Mouse (Mus musculus) splenic B cell, adult 2 months (primary cell): ENCODE data around the gene Zcchc8.
"Not testable (repeated sequence)": the region's sequence is repeated elsewhere in the genome, so short reads cannot be mapped to it uniquely, and the experiment has no call there.

Experiments used
- DNase-seq: peaks from one replicate; pipeline ENCODE4 v3.0.0-alpha.2; 2011; ENCODE audit warnings: low read depth, low spot score
- H3K27me3 ChIP-seq: 2 replicates; pipeline ENCODE4 v1.6.1; 2012; ENCODE audit warnings: mild to moderate bottlenecking, low read length, moderate library complexity, mixed read lengths; ENCODE audit not compliant: control insufficient read depth, poor library complexity, insufficient read depth, severe bottlenecking
- H3K36me3 ChIP-seq: 2 replicates; pipeline ENCODE4 v1.6.1; 2012; ENCODE audit warnings: mild to moderate bottlenecking, low read length, moderate library complexity, mixed read lengths; ENCODE audit not compliant: control insufficient read depth, poor library complexity, insufficient read depth, severe bottlenecking

Gene Zcchc8

GRCm38 (mm10) chr5:123720328-123721311 lies at the start of gene Zcchc8:
Gene Zcchc8, minus strand, starts transcription at chr5:123721100.
- Histone ChIP-seq H3K27me3 (no peaks in the 10 kb centered on the region), H3K36me3 (peaks cover 1% of the 10 kb centered on the region; the same call in 1 of the 2 replicates)
- peak; percentile 96 for DNase-seq

- H3K36me3 ChIP-seq, DNase-seq, H3K27me3 ChIP-seq: not testable (repeated sequence)
Observed at GRCm38 (mm10) chr5:123766455-123766854, 45.6 kb upstream of the Zcchc8 start.

GRCm38 (mm10) chr5:123765506-123765905 lies 44.6 kb upstream of the Zcchc8 start:
- no peaks in the 10 kb centered on the region for H3K36me3 ChIP-seq
- H3K27me3 ChIP-seq: no peaks in the 10 kb centered on the region
- no peak for DNase-seq

- DNase-seq: peak; percentile 99
- no peaks in the 10 kb centered on the region for H3K27me3 ChIP-seq
- H3K36me3 ChIP-seq: peaks cover 3% of the 10 kb centered on the region; the same call in 1 of the 2 replicates
Observed at GRCm38 (mm10) chr5:123749065-123750064, 28.5 kb upstream of the Zcchc8 start, which contains the start of the genes Rsrc2 and Kntc1. Gene Rsrc2, minus strand, starts transcription at chr5:123749414. Gene Kntc1, plus strand, starts transcription at chr5:123749716.

- peak; percentile 6 for DNase-seq
- Histone ChIP-seq H3K36me3 (peaks cover 7% of the 10 kb centered on the region), H3K27me3 (no peaks in the 10 kb centered on the region)
Observed at GRCm38 (mm10) chr5:123748339-123749064, 27.6 kb upstream of the Zcchc8 start.

GRCm38 (mm10) chr5:123747604-123748003 lies 26.7 kb upstream of the Zcchc8 start:
- H3K36me3 ChIP-seq: peaks cover 11% of the 10 kb centered on the region
- DNase-seq: no peak
- H3K27me3 ChIP-seq: no peaks in the 10 kb centered on the region

GRCm38 (mm10) chr5:123746253-123746652 lies 25.4 kb upstream of the Zcchc8 start:
- DNase-seq: no peak
- no peaks in the 10 kb centered on the region for H3K27me3 ChIP-seq
- H3K36me3 ChIP-seq: peaks cover 11% of the 10 kb centered on the region

GRCm38 (mm10) chr5:123744358-123744757 lies 23.5 kb upstream of the Zcchc8 start:
- Histone ChIP-seq H3K36me3 (peaks cover 18% of the 10 kb centered on the region), H3K27me3 (no peaks in the 10 kb centered on the region)
- DNase-seq: no peak

- no peak for DNase-seq
- Histone ChIP-seq H3K27me3 (no peaks in the 10 kb centered on the region), H3K36me3 (peaks cover 22% of the 10 kb centered on the region)
Observed at GRCm38 (mm10) chr5:123730981-123731380, 10.1 kb upstream of the Zcchc8 start.

- DNase-seq, H3K36me3 ChIP-seq, H3K27me3 ChIP-seq: not testable (repeated sequence)
Observed at GRCm38 (mm10) chr5:123723816-123724215, 2.9 kb upstream of the Zcchc8 start.

GRCm38 (mm10) chr5:123714622-123715021 lies 6.3 kb downstream of the Zcchc8 start:
- Histone ChIP-seq H3K27me3 (no peaks in the 10 kb centered on the region), H3K36me3 (peaks cover 9% of the 10 kb centered on the region)
- DNase-seq: no peak

- no peak for DNase-seq
- H3K27me3 ChIP-seq: no peaks in the 10 kb centered on the region
- peaks cover 9% of the 10 kb centered on the region for H3K36me3 ChIP-seq
Observed at GRCm38 (mm10) chr5:123713782-123714181, 7.1 kb downstream of the Zcchc8 start.

- Histone ChIP-seq H3K36me3 (peaks cover 22% of the 10 kb centered on the region), H3K27me3 (no peaks in the 10 kb centered on the region)
- no peak for DNase-seq
Observed at GRCm38 (mm10) chr5:123709571-123709970, 11.3 kb downstream of the Zcchc8 start.

- peaks cover 23% of the 10 kb centered on the region for H3K36me3 ChIP-seq
- DNase-seq: no peak
Observed at GRCm38 (mm10) chr5:123708598-123708997, 12.3 kb downstream of the Zcchc8 start.

More at GRCm38 (mm10) chr5:123708598-123708997, 12.3 kb downstream of the Zcchc8 start:
- no peaks in the 10 kb centered on the region for H3K27me3 ChIP-seq
